Mouse (Mus musculus) lung, embryonic 16.5 days (tissue): Measurements from ENCODE around the gene Optn. TPM values are rescaled to one million over a fixed set of nuclear protein-coding genes. Genes with fewer than 3 reads are reported as not detected.

Experiments
- ATAC-seq: fragments of 200-750 bp; cut with Nextera tagmentation; 2 replicates; pipeline ENCODE4 v1.8.0; 2017; ENCODE audit warnings: low read depth, mild to moderate bottlenecking, moderate library complexity
- H3K27ac ChIP-seq: fragments of 300-500 bp; sonication (generic); 2 replicates; pipeline ENCODE4 v1.5.1; 2014; ENCODE audit warnings: mild to moderate bottlenecking, control low read depth, low read length
- H3K27me3 ChIP-seq: fragments of 300-500 bp; sonication (generic); 2 replicates; pipeline ENCODE4 v1.6.1; 2014; ENCODE audit warnings: low read depth, low read length, mixed read lengths; ENCODE audit not compliant: control insufficient read depth, insufficient read depth
- H3K36me3 ChIP-seq: fragments of 300-500 bp; sonication (generic); 2 replicates; pipeline ENCODE4 v1.6.1; 2014; ENCODE audit warnings: low read length; ENCODE audit not compliant: control insufficient read depth, insufficient read depth
- H3K4me1 ChIP-seq: fragments of 300-500 bp; sonication (generic); replicated peaks from 2 replicates; pipeline ENCODE4 v1.6.1; 2014; ENCODE audit warnings: low read length, mixed read lengths; ENCODE audit not compliant: control insufficient read depth, insufficient read depth
- H3K4me2 ChIP-seq: fragments of 300-500 bp; sonication (generic); 2 replicates; pipeline ENCODE4 v1.6.1; 2014; ENCODE audit warnings: low read depth, low read length, control low read depth
- H3K4me3 ChIP-seq: fragments of 300-500 bp; sonication (generic); 2 replicates; pipeline ENCODE4 v1.5.1; 2014; ENCODE audit warnings: mild to moderate bottlenecking, low read length, control low read depth
- H3K9ac ChIP-seq: fragments of 300-500 bp; sonication (generic); 2 replicates; pipeline ENCODE4 v1.6.1; 2014; ENCODE audit warnings: low read length, control low read depth
- H3K9me3 ChIP-seq: fragments of 300-500 bp; sonication (generic); 2 replicates; pipeline ENCODE4 v1.6.1; 2016; ENCODE audit warnings: low read length; ENCODE audit not compliant: control insufficient read depth
- WGBS: fragments of 180-500 bp; shearing (Covaris S2); extraction: QIAGEN DNeasy Blood & Tissue Kit; methylation state at CpG from one replicate; pipeline ENCODE4 v1.1.7; 2014; 5-methylcytosine and 5-hydroxymethylcytosine counted together
- polyA plus RNA-seq: library from polyadenylated mRNA; unstranded; fragments of >200 nt; fragmentation: Nextera tagmentation; extraction: Ambion mirVana; gene quantifications from 2 replicates; pipeline ENCODE4 v1.2.1, GENCODE M21; 2015

Gene Optn
- polyA plus RNA-seq, 1 experiment from 2014 or later, result 13.3 TPM

GRCm38 (mm10) chr2:5037390-5037789 is 26.5 kb downstream of the Optn start:
- ATAC-seq, result peak; percentile 84
- Histone ChIP-seq H3K4me3 (no peak overlapping the region), H3K9me3 (no peaks in the 10 kb centered on the region), H3K27me3 (no peaks in the 10 kb centered on the region), H3K36me3 (no peaks in the 10 kb centered on the region), H3K4me1 (peaks cover 7% of the 10 kb centered on the region; the same call in 1 of the 2 replicates), H3K9ac (no peak overlapping the region), H3K4me2 (no peak overlapping the region), H3K27ac (peak overlapping the region; percentile 65)
- 61% methylated on average over 3 of the region's 3 CpGs for WGBS

- Histone ChIP-seq H3K9me3 (no peaks in the 10 kb centered on the region), H3K4me1 (peaks cover 7% of the 10 kb centered on the region; the same call in 1 of the 2 replicates), H3K4me3 (no peak overlapping the region), H3K27me3 (no peaks in the 10 kb centered on the region), H3K9ac (no peak overlapping the region), H3K27ac (no peak overlapping the region; the same call in 1 of the 2 replicates), H3K36me3 (no peaks in the 10 kb centered on the region), H3K4me2 (no peak overlapping the region)
- ATAC-seq, result no peak
- 58% methylated on average over 10 of the region's 10 CpGs for WGBS
Observed at GRCm38 (mm10) chr2:5036411-5037076, 27.3 kb downstream of the Optn start.

GRCm38 (mm10) chr2:5035241-5035640 is 28.6 kb downstream of the Optn start:
- 76% methylated on average over 9 of the region's 9 CpGs for WGBS
- Histone ChIP-seq H3K4me2 (no peak overlapping the region), H3K36me3 (no peaks in the 10 kb centered on the region), H3K27me3 (no peaks in the 10 kb centered on the region), H3K9me3 (no peaks in the 10 kb centered on the region), H3K4me1 (peaks cover 7% of the 10 kb centered on the region; the same call in 1 of the 2 replicates), H3K27ac (no peak overlapping the region), H3K9ac (no peak overlapping the region), H3K4me3 (no peak overlapping the region)
- ATAC-seq, result no peak

DNA sequence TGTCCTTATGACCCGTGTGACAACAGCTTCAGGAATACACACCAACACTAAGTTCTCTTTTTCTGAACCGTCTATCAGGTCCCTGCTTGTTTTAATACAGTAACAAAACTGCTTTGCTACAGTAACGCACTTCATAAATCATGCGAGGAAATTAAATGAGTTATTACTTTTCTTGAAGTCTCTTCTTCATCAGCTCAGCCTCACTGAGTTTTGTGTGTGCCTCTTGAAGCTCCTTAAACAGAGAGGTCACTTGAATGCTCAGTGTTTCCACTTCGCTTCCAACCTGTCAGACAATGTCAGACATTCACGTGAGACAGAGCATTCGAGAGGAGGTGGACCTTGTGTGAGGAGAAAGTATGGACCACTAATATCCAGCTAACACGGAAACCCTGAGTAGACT is 29.1 kb downstream of the Optn start:
- peaks cover 7% of the 10 kb centered on the region; the same call in 1 of the 2 replicates for H3K4me1 ChIP-seq
- ATAC-seq, result no peak
- H3K4me2 ChIP-seq, result no peak overlapping the region
- H3K4me3 ChIP-seq, result no peak overlapping the region
- no peaks in the 10 kb centered on the region for H3K9me3 ChIP-seq
- no peaks in the 10 kb centered on the region for H3K36me3 ChIP-seq
- H3K27me3 ChIP-seq, result no peaks in the 10 kb centered on the region
- no peak overlapping the region for H3K27ac ChIP-seq
- 64% methylated on average over 8 of the region's 8 CpGs for WGBS
- no peak overlapping the region for H3K9ac ChIP-seq

DNA sequence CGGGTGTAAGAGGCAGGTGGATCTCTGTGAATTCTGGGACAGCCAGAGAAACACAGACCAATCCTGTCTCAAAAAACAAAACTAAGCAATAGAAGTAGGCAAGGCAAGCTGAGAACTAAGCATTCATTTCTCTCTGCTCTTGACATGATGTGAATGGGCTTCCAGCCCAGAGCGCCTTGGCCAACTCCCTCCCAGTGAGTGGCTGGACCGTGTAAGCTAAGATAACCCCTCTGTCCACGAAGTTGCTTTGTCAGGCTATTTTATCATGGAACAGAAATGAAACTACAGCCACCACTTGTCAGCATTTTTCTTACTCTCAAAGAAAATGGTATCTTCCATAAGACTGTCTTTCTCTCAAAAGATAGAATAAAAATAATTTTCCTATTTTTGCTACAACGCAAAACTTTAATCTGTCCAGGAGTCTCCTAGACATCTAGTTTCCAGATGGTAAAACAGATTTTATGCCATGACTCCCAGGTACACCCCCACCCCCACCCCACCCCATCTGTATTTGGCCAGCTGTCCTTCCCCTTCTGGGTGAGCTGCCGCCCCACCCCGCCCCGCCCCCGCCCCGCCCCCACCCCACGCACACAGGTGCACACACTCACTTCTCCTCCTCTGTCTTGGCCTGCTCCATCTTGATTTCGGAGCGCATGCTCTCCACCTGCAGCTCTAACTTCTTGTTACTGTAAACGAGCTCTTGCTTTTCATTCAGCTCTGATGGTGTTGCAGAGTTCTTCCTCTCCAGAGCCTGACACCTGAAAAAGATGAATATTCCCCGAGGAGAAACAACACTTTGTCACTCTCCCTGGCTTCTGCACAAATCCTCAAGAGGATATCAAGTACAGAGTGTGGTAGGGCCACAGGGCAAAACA is 30.1 kb downstream of the Optn start:
- no peak overlapping the region for H3K4me2 ChIP-seq
- no peak overlapping the region for H3K4me3 ChIP-seq
- WGBS, result 39% methylated on average over 15 of the region's 15 CpGs
- ATAC-seq, result peak; percentile 40; the same call in 1 of the 2 replicates
- H3K9me3 ChIP-seq, result no peaks in the 10 kb centered on the region
- no peak overlapping the region for H3K9ac ChIP-seq
- no peaks in the 10 kb centered on the region for H3K36me3 ChIP-seq
- no peak overlapping the region for H3K27ac ChIP-seq
- no peaks in the 10 kb centered on the region for H3K27me3 ChIP-seq
- peaks cover 5% of the 10 kb centered on the region; the same call in 1 of the 2 replicates for H3K4me1 ChIP-seq

DNA sequence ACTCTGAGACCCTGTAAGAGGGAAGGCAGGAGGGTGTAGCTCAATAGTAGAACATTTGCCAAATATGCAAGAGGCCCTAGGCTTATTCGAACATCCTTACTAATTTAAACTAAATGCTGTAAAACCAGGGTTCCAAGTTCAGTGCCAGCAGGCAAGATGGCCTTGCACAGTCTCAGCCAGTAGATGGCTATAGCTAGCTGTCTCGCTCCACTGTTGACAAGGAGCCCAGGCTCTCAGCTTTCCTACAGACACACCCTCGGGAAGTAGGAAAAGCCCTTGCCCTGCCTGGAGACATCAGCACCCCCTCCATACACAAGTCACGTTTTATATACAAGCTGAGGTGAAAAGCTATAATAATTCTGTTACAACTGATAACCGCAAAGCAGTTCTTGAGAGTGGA is 31.2 kb downstream of the Optn start:
- WGBS, result 60% methylated on average over 5 of the region's 5 CpGs
- ATAC-seq, result no peak
- H3K9ac ChIP-seq, result no peak overlapping the region
- H3K4me1 ChIP-seq, result peaks cover 2% of the 10 kb centered on the region; the same call in 1 of the 2 replicates
- no peak overlapping the region for H3K4me2 ChIP-seq
- H3K36me3 ChIP-seq, result no peaks in the 10 kb centered on the region
- H3K9me3 ChIP-seq, result no peaks in the 10 kb centered on the region
- no peak overlapping the region for H3K27ac ChIP-seq
- no peak overlapping the region for H3K4me3 ChIP-seq
- no peaks in the 10 kb centered on the region for H3K27me3 ChIP-seq

DNA sequence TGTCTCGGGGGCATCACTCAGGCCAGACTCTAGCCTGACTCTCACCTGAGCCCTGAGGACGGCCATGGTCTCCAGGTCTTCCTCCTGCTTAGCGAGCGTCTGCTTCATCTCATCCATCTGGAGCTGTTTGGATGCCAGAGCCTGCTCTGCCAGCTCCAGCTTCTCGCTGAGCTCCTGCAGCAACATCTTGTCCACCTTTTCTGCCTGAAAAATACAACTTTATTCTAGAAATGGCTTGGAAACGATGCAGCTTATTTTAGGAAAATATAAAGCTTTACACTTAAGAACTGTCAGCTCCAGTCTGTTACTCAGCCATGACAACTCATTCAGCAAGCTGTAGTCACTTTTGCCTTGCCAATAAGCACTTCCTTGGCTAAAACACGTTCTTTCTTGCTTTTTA is 32.6 kb downstream of the Optn start:
- Histone ChIP-seq H3K27me3 (no peaks in the 10 kb centered on the region), H3K36me3 (no peaks in the 10 kb centered on the region), H3K9ac (no peak overlapping the region), H3K4me2 (no peak overlapping the region), H3K4me1 (no peaks in the 10 kb centered on the region), H3K9me3 (no peaks in the 10 kb centered on the region), H3K4me3 (no peak overlapping the region), H3K27ac (no peak overlapping the region)
- WGBS, result 76% methylated on average over 7 of the region's 7 CpGs
- ATAC-seq, result no peak

- Histone ChIP-seq H3K36me3 (no peaks in the 10 kb centered on the region), H3K27me3 (no peaks in the 10 kb centered on the region), H3K4me3 (no peak overlapping the region), H3K9ac (no peak overlapping the region), H3K9me3 (no peaks in the 10 kb centered on the region), H3K4me1 (no peaks in the 10 kb centered on the region), H3K27ac (no peak overlapping the region), H3K4me2 (no peak overlapping the region)
- no peak for ATAC-seq
- WGBS, result 89% methylated on average over 4 of the region's 4 CpGs
Observed at GRCm38 (mm10) chr2:5029808-5030207, 34.0 kb downstream of the Optn start.

DNA sequence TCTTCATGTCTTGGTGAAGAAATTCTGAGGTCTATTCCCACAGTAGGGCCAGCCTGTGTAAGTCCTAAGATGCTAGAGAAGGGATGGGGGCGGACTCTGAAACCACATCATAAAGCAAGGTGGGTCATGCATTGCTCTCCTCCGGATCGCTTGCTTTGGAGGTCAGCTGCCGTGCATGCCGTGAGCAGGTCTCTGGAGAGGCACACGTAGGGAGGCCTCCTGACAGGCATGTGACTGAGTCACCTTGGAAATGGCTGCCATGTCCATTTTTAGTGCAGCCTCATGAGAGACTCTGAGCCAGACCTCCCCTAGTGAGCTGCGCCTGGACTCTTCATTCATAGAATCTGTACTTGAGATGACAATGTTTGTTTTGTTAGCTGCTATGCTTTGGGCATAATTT is 35.8 kb downstream of the Optn start:
- WGBS, result 80% methylated on average over 7 of the region's 7 CpGs
- Histone ChIP-seq H3K4me1 (peaks cover 2% of the 10 kb centered on the region; the same call in 1 of the 2 replicates), H3K27ac (no peak overlapping the region)

More for the DNA sequence above, 35.8 kb downstream of the Optn start:
- no peaks in the 10 kb centered on the region for H3K27me3 ChIP-seq
- H3K9ac ChIP-seq, result no peak overlapping the region
- H3K36me3 ChIP-seq, result no peaks in the 10 kb centered on the region
- ATAC-seq, result no peak
- H3K4me2 ChIP-seq, result no peak overlapping the region
- H3K4me3 ChIP-seq, result no peak overlapping the region
- no peaks in the 10 kb centered on the region for H3K9me3 ChIP-seq
